Mouse (Mus musculus) liver, embryonic 15.5 days (tissue): Measurements from ENCODE around the gene Cacna1c. TPM values are rescaled to one million over a fixed set of nuclear protein-coding genes. Genes with fewer than 3 reads are reported as not detected.
A peak's percentile ranks its signal among the peaks of the same experiment; 100 is the strongest.

Experiments
- ATAC-seq: fragments of 200-750 bp; cut with Nextera tagmentation; 2 replicates; pipeline ENCODE4 v1.8.0; 2017; ENCODE audit warnings: moderate number of reproducible peaks, mild to moderate bottlenecking, moderate library complexity; ENCODE audit not compliant: insufficient read depth
- H3K27ac ChIP-seq: fragments of 300-500 bp; sonication (generic); replicated peaks from 2 replicates; pipeline ENCODE4 v1.5.1; 2015; ENCODE audit warnings: mild to moderate bottlenecking, inconsistent platforms
- H3K27me3 ChIP-seq: fragments of 300-500 bp; sonication (generic); 2 replicates; pipeline ENCODE4 v1.6.1; 2015; ENCODE audit warnings: mild to moderate bottlenecking, inconsistent platforms
- H3K36me3 ChIP-seq: fragments of 300-500 bp; sonication (generic); replicated peaks from 2 replicates; pipeline ENCODE4 v1.6.1; 2015; ENCODE audit warnings: moderate library complexity, mild to moderate bottlenecking, inconsistent platforms
- H3K4me1 ChIP-seq: fragments of 300-500 bp; sonication (generic); replicated peaks from 2 replicates; pipeline ENCODE4 v1.6.1; 2015; ENCODE audit warnings: inconsistent platforms
- H3K4me2 ChIP-seq: fragments of 300-500 bp; sonication (generic); 2 replicates; pipeline ENCODE4 v1.6.1; 2015; ENCODE audit warnings: moderate library complexity, mild to moderate bottlenecking, inconsistent platforms
- H3K4me3 ChIP-seq: fragments of 300-500 bp; sonication (generic); replicated peaks from 2 replicates; pipeline ENCODE4 v1.5.1; 2015; ENCODE audit warnings: mild to moderate bottlenecking, inconsistent platforms
- H3K9ac ChIP-seq: fragments of 300-500 bp; sonication (generic); 2 replicates; pipeline ENCODE4 v1.6.1; 2015; ENCODE audit warnings: moderate library complexity, mild to moderate bottlenecking, inconsistent platforms
- H3K9me3 ChIP-seq: fragments of 300-500 bp; sonication (generic); replicated peaks from 2 replicates; pipeline ENCODE4 v1.6.1; 2016; ENCODE audit warnings: inconsistent platforms
- WGBS: fragments of 180-500 bp; shearing (Covaris S2); methylation state at CpG from one replicate; pipeline ENCODE4 v1.1.7; 2015; ENCODE audit warnings: mixed read lengths; ENCODE audit not compliant: insufficient replicate concordance; 5-methylcytosine and 5-hydroxymethylcytosine counted together
- polyA plus RNA-seq: library from polyadenylated mRNA; unstranded; fragments of >200 nt; fragmentation: Nextera tagmentation; extraction: Ambion mirVana; gene quantifications from 2 replicates; pipeline ENCODE4 v1.2.1, GENCODE M21; 2015

Gene Cacna1c
- polyA plus RNA-seq, 1 experiment from 2014 or later, result 0.41 TPM

DNA sequence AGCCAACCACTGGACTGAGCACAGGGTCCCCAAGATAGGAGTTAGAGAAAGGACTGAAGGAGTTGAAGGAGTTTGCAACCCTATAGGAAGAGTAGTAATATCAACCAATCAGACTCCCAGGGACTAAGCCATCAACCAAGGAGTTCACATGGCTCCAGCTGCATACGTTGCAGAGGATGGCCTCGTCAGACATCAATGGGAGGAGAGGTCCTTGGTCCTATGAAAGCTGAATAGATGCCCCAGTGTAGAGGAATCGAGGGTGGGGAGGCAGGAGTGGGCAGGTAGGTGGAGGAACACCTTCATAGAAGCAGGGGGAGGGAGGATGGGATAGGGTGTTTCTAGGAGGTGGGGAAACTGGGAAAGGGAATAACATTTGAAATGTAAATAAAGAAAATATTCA, 8.7 kb upstream of the Cacna1c start:
- 70% methylated on average over 3 of the region's 3 CpGs for WGBS

DNA sequence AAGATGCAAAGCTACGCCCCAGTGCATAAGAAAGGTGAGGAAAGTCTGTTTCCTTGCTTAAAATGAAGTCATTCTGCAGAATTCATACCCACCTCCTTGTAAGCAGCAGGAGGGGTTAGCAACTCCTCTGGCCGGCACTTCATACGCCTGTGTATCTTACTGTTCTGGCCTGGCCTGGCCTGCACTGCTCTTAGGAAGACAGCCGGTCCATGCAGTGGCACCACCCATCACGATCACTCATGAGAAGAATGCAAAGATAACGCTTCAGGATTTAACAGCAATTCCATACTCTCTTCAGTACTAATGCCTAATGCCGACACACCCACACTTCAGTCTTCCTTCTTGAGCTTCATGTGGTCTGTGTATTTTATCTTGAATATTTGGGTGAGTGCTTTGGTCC, 8.1 kb upstream of the Cacna1c start:
- no peaks in the 10 kb centered on the region for H3K4me1 ChIP-seq
- H3K9me3 ChIP-seq, result no peaks in the 10 kb centered on the region
- H3K4me3 ChIP-seq, result no peak overlapping the region
- 73% methylated on average over 7 of the region's 7 CpGs for WGBS
- no peaks in the 10 kb centered on the region for H3K36me3 ChIP-seq
- ATAC-seq, result no peak
- H3K4me2 ChIP-seq, result no peak overlapping the region
- H3K27ac ChIP-seq, result no peak overlapping the region
- no peak overlapping the region for H3K9ac ChIP-seq
- no peaks in the 10 kb centered on the region for H3K27me3 ChIP-seq

More for the DNA sequence above, 8.7 kb upstream of the Cacna1c start:
- H3K4me2 ChIP-seq, result no peak overlapping the region
- no peak overlapping the region for H3K27ac ChIP-seq
- H3K27me3 ChIP-seq, result no peaks in the 10 kb centered on the region
- no peak for ATAC-seq
- H3K4me1 ChIP-seq, result no peaks in the 10 kb centered on the region
- H3K36me3 ChIP-seq, result no peaks in the 10 kb centered on the region
- no peaks in the 10 kb centered on the region for H3K9me3 ChIP-seq
- no peak overlapping the region for H3K4me3 ChIP-seq
- H3K9ac ChIP-seq, result no peak overlapping the region

- no peak overlapping the region for H3K27ac ChIP-seq
- H3K9me3 ChIP-seq, result no peaks in the 10 kb centered on the region
- no peaks in the 10 kb centered on the region for H3K36me3 ChIP-seq
- H3K4me2 ChIP-seq, result no peak overlapping the region
- H3K9ac ChIP-seq, result no peak overlapping the region
- no peak overlapping the region for H3K4me3 ChIP-seq
- 76% methylated on average over 4 of the region's 4 CpGs for WGBS
- no peak for ATAC-seq
- H3K4me1 ChIP-seq, result no peaks in the 10 kb centered on the region
- no peaks in the 10 kb centered on the region for H3K27me3 ChIP-seq
These were observed 5.4 kb upstream of the Cacna1c start for GRCm38 (mm10) chr6:119201575-119201974.

- no peaks in the 10 kb centered on the region for H3K4me1 ChIP-seq
- ATAC-seq, result peak; percentile 74
- H3K9me3 ChIP-seq, result no peaks in the 10 kb centered on the region
- H3K9ac ChIP-seq, result no peak overlapping the region
- H3K27me3 ChIP-seq, result no peaks in the 10 kb centered on the region
- no peak overlapping the region for H3K27ac ChIP-seq
- no peaks in the 10 kb centered on the region for H3K36me3 ChIP-seq
- WGBS, result 75% methylated on average over 5 of the region's 5 CpGs
- H3K4me2 ChIP-seq, result no peak overlapping the region
- H3K4me3 ChIP-seq, result no peak overlapping the region
These were observed 4.1 kb upstream of the Cacna1c start for GRCm38 (mm10) chr6:119200362-119200761.

DNA sequence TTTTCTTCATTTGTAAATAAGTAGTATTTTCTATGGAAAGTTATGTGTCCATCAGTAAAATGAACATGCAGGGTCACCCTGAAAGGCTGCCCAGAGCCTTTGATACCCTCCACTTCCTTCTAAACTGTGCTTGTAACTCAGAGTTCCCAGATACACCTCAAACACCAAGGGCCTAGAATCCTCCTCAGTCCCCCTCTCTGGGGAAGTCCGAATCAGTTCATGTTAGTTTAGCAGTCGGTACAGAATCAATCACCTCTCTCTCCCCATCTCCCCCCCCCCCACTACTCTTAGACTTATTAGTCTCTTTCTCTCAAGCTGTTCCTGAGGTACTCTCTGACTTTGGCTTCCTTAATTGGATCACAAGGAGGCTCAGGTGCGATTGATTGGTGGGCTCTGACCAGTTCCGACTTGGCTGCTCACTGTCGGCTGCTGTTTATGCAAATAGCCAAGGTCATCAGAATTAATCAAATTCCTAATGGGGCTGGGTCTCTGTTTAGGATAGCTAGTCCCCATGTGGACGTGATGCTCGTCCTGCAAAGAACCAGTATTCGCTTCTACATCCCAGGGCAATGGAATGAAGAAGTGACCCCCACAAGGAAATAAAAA, 3.2 kb upstream of the Cacna1c start:
- H3K27me3 ChIP-seq, result no peaks in the 10 kb centered on the region
- H3K4me3 ChIP-seq, result no peak overlapping the region
- H3K9me3 ChIP-seq, result no peaks in the 10 kb centered on the region
- H3K36me3 ChIP-seq, result no peaks in the 10 kb centered on the region
- no peaks in the 10 kb centered on the region for H3K4me1 ChIP-seq
- no peak overlapping the region for H3K4me2 ChIP-seq
- no peak for ATAC-seq
- no peak overlapping the region for H3K9ac ChIP-seq
- WGBS, result 68% methylated on average over 8 of the region's 8 CpGs
- H3K27ac ChIP-seq, result no peak overlapping the region

DNA sequence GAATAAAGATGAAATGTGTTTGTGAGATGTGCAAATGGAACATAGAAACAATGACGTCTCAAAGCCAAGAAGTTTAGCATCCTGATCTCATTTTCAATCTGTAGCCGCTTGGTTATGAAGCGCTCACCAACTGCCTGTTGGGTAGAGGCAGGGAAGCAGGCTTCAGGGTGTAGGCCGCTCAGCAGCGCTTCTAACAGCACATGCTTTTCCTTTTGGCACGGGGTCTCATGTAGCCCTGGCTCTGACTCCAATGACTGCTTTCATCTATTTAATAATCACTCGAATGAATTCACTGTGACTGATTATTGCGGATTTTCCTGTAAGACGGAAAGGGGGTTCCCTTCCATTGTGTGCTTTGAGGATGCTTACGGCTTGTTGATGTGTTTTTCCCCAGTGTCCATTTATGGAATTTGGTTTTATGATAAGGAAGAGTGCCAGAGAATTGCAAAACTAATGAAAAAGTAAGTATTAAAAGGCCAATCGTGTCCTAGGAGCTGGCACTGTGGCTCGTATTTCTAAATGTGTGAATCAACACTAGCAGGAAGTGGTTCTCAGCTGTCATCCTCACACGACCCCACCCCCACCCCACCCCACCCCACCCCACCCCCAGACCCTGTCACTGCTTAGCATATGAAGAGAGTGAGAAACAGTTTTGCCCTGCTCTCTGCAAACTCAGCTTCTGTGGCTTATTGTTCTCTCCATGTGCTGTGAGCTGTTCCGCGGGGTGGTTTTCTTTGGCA, 2.5 kb upstream of the Cacna1c start:
- 59% methylated on average over 15 of the region's 15 CpGs for WGBS
- H3K4me3 ChIP-seq, result no peak overlapping the region
- no peaks in the 10 kb centered on the region for H3K9me3 ChIP-seq
- H3K9ac ChIP-seq, result no peak overlapping the region
- H3K27me3 ChIP-seq, result no peaks in the 10 kb centered on the region
- H3K4me1 ChIP-seq, result no peaks in the 10 kb centered on the region
- H3K4me2 ChIP-seq, result no peak overlapping the region
- 0 out of 2 replicates have a peak, but pooled peaks cover 2% of the 10 kb centered on the region for H3K36me3 ChIP-seq
- no peak overlapping the region for H3K27ac ChIP-seq
- no peak for ATAC-seq

DNA sequence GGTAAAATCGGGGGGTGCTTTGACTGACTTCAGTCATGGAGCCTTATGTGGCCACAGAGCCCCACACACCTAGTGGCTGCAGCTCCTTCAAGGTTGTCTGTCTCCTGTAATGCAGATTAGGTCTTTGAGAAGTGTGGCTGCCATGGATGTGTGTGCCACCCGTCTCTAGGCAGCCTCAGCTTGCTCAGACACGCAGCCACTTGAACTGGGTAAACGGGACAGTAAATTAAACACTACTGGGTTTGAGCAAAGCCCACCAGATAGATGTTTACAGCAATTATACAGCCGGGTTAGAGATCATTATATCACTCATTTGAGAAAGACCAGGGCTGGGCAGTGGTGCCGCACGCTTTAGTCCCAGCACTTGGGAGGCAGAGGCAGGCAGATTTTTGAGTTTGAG, 1.6 kb downstream of the Cacna1c start:
- Histone ChIP-seq H3K4me3 (no peak overlapping the region), H3K4me2 (no peak overlapping the region), H3K4me1 (no peaks in the 10 kb centered on the region), H3K27me3 (no peaks in the 10 kb centered on the region), H3K9ac (no peak overlapping the region), H3K9me3 (no peaks in the 10 kb centered on the region), H3K27ac (no peak overlapping the region), H3K36me3 (0 out of 2 replicates have a peak, but pooled peaks cover 9% of the 10 kb centered on the region)
- no peak for ATAC-seq
- 75% methylated on average over 7 of the region's 7 CpGs for WGBS

- no peak for ATAC-seq
- Histone ChIP-seq H3K36me3 (0 out of 2 replicates have a peak, but pooled peaks cover 9% of the 10 kb centered on the region), H3K9ac (no peak overlapping the region), H3K4me2 (no peak overlapping the region), H3K4me3 (no peak overlapping the region), H3K9me3 (no peaks in the 10 kb centered on the region), H3K27ac (no peak overlapping the region), H3K27me3 (no peaks in the 10 kb centered on the region), H3K4me1 (no peaks in the 10 kb centered on the region)
- WGBS, result 76% methylated on average over 9 of the region's 9 CpGs
These were observed 2.1 kb downstream of the Cacna1c start for GRCm38 (mm10) chr6:119194161-119194560.

GRCm38 (mm10) chr6:119193571-119194154, 2.6 kb downstream of the Cacna1c start:
- H3K4me2 ChIP-seq, result no peak overlapping the region
- no peak overlapping the region for H3K4me3 ChIP-seq
- H3K9ac ChIP-seq, result no peak overlapping the region
- ATAC-seq, result no peak
- no peaks in the 10 kb centered on the region for H3K27me3 ChIP-seq
- WGBS, result 77% methylated on average over 15 of the region's 15 CpGs
- no peaks in the 10 kb centered on the region for H3K4me1 ChIP-seq
- no peaks in the 10 kb centered on the region for H3K9me3 ChIP-seq
- H3K27ac ChIP-seq, result no peak overlapping the region
- H3K36me3 ChIP-seq, result 0 out of 2 replicates have a peak, but pooled peaks cover 9% of the 10 kb centered on the region

GRCm38 (mm10) chr6:119191478-119191877, 4.7 kb downstream of the Cacna1c start:
- Histone ChIP-seq H3K9me3 (no peaks in the 10 kb centered on the region), H3K4me2 (no peak overlapping the region), H3K36me3 (0 out of 2 replicates have a peak, but pooled peaks cover 9% of the 10 kb centered on the region), H3K4me1 (no peaks in the 10 kb centered on the region), H3K9ac (no peak overlapping the region), H3K27ac (no peak overlapping the region), H3K27me3 (no peaks in the 10 kb centered on the region), H3K4me3 (no peak overlapping the region)
- 72% methylated on average over 4 of the region's 4 CpGs for WGBS
- no peak for ATAC-seq

DNA sequence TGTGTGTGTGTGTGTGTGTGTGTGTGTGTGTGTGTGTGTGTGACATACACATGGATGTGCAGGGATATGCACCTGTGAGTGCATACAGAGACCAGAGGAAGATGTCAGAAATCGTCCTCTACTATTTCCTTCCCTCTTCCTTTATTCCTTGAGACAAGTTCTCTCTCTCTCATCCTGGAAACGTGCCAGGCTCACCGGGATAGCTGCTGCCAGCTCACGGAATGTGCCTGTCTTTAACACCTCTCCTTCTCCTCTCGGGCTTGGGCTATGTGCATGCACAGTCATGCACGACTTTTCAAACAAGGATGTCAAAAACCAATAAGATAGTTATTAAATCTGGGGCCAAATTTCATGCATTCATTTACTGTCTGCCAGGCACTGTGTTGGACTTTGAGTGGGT, 8.6 kb downstream of the Cacna1c start:
- H3K4me2 ChIP-seq, result no peak overlapping the region
- WGBS, result 76% methylated on average over 6 of the region's 6 CpGs
- no peak overlapping the region for H3K9ac ChIP-seq
- no peak overlapping the region for H3K4me3 ChIP-seq
- no peak for ATAC-seq
- H3K27ac ChIP-seq, result no peak overlapping the region
- H3K9me3 ChIP-seq, result no peaks in the 10 kb centered on the region
- no peaks in the 10 kb centered on the region for H3K4me1 ChIP-seq
- H3K36me3 ChIP-seq, result 0 out of 2 replicates have a peak, but pooled peaks cover 5% of the 10 kb centered on the region
- H3K27me3 ChIP-seq, result no peaks in the 10 kb centered on the region
